Mouse (Mus musculus): ENCODE data around the gene Zfp423. TPM values are rescaled to one million over a fixed set of nuclear protein-coding genes. Genes with fewer than 3 reads are reported as not detected.

The Zfp423 gene
- polyA plus RNA-seq, 1 experiment from 2014 or later, result 18.5 TPM

DNA sequence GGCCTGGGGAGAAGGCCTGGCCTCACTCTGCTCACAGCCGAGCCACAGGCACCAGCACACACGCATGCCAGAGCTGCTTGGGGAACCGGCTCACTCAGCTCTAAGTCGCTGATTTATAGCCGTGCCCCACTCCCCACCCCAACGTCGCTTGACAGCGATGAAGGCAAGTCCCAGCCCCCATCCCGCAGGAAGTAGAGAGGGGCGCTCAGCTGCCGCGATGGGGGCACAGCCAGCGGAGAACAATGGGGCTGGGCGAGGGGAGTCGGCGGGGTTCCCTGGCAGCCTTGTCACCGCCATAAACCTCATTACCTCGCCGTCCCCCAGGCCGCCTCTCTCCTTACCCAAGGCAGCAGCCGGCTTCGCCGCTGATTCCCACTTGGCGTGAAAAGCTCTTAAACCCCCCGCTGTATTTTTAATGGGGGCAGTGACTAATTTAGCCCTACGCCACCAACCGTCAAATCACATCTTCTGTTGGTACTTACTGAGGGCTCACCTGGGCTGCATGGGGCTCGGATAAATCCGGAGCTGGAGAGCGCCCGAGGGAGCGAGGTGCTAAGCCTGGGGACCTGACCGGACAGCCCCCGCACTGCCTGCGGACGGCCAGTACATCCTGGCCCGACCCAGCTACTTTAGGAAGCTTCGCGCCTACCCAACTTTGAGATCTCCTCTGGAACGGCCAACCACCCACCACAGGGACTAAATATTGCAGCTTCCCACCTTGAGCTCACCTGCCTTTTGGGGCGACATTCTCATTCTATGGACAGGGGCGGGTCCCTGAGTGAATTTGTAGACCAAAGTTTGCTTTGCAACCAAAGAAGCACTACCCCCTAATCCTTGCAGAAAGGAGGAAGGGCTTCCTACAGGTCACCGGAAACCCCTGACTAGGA is 299.1 kb downstream of the Zfp423 start:
- H3K4me2 ChIP-seq, result peak overlapping the region; percentile 57
- ATAC-seq (ENCODE audit: low FRiP score), result peak; percentile 25; the same call in 1 of the 2 replicates
- H3K9me3 ChIP-seq (replicated peaks), result no peaks in the 10 kb centered on the region
- H3K27me3 ChIP-seq (replicated peaks), result no peaks in the 10 kb centered on the region; the same call in 1 of the 2 replicates
- 0 out of 2 replicates have a peak overlapping the region, but pooled peaks have one; percentile 20 for H3K9ac ChIP-seq (replicated peaks)
- peaks cover 58% of the 10 kb centered on the region for H3K4me1 ChIP-seq
- H3K36me3 ChIP-seq, result no peaks in the 10 kb centered on the region
- 4% methylated on average over 43 of the region's 43 CpGs for WGBS
- H3K27ac ChIP-seq (replicated peaks), result peak overlapping the region; percentile 51
- H3K4me3 ChIP-seq (replicated peaks), result peak overlapping the region; percentile 22

GRCm38 (mm10) chr8:87657488-87657887 is 301.9 kb downstream of the Zfp423 start:
- no peak overlapping the region for H3K9ac ChIP-seq (replicated peaks)
- H3K4me1 ChIP-seq, result peaks cover 42% of the 10 kb centered on the region
- H3K27me3 ChIP-seq (replicated peaks), result no peaks in the 10 kb centered on the region; the same call in 1 of the 2 replicates
- no peaks in the 10 kb centered on the region for H3K9me3 ChIP-seq (replicated peaks)
- H3K27ac ChIP-seq (replicated peaks), result no peak overlapping the region
- WGBS, result 85% methylated on average over 4 of the region's 4 CpGs
- H3K4me2 ChIP-seq, result no peak overlapping the region
- H3K4me3 ChIP-seq (replicated peaks), result no peak overlapping the region
- H3K36me3 ChIP-seq, result no peaks in the 10 kb centered on the region
- no peak for ATAC-seq (ENCODE audit: low FRiP score)

- Histone ChIP-seq H3K4me3 (replicated peaks) (peak overlapping the region; percentile 43), H3K27me3 (replicated peaks) (no peaks in the 10 kb centered on the region; the same call in 1 of the 2 replicates), H3K27ac (replicated peaks) (no peak overlapping the region), H3K4me2 (peak overlapping the region; percentile 70), H3K9me3 (replicated peaks) (no peaks in the 10 kb centered on the region), H3K36me3 (no peaks in the 10 kb centered on the region), H3K4me1 (peaks cover 37% of the 10 kb centered on the region), H3K9ac (replicated peaks) (peak overlapping the region; percentile 11)
- WGBS, result 3% methylated on average over 35 of the region's 35 CpGs
- ATAC-seq (ENCODE audit: low FRiP score), result peak; percentile 77
These were observed 302.7 kb downstream of the Zfp423 start for GRCm38 (mm10) chr8:87656484-87657230.

- Histone ChIP-seq H3K9ac (replicated peaks) (no peak overlapping the region), H3K4me2 (peak overlapping the region; percentile 70)
- no peak for ATAC-seq (ENCODE audit: low FRiP score)
These were observed 303.4 kb downstream of the Zfp423 start for GRCm38 (mm10) chr8:87655946-87656345.

DNA sequence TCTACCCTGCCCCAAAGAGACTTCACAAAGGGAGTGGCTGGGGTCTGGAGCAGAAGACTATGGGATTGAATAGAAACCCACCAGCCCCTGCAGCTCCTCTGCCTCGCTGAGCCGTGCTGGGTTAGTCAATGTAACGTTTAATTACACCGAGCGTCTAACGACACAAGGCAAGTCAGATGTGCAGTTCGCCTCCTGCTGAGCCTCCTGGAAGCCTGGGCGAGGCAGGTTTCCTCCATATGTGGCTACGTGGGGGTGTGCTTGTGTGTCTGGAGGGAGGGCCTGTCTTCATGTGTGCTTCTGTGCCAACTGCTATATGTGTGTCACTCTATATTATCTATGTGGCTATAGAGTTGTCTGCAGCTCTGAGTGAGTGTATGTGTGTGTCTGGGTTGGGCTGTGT is 311.6 kb downstream of the Zfp423 start:
- Histone ChIP-seq H3K4me1 (peaks cover 20% of the 10 kb centered on the region), H3K4me2 (no peak overlapping the region), H3K27ac (replicated peaks) (no peak overlapping the region), H3K9ac (replicated peaks) (no peak overlapping the region), H3K4me3 (replicated peaks) (no peak overlapping the region), H3K27me3 (replicated peaks) (0 out of 2 replicates have a peak, but pooled peaks cover 3% of the 10 kb centered on the region), H3K9me3 (replicated peaks) (no peaks in the 10 kb centered on the region), H3K36me3 (no peaks in the 10 kb centered on the region)
- no peak for ATAC-seq (ENCODE audit: low FRiP score)
- WGBS, result 36% methylated on average over 9 of the region's 9 CpGs

More at GRCm38 (mm10) chr8:87655946-87656345, 303.4 kb downstream of the Zfp423 start:
- H3K9me3 ChIP-seq (replicated peaks), result no peaks in the 10 kb centered on the region
- H3K27ac ChIP-seq (replicated peaks), result no peak overlapping the region
- H3K27me3 ChIP-seq (replicated peaks), result no peaks in the 10 kb centered on the region; the same call in 1 of the 2 replicates
- peaks cover 30% of the 10 kb centered on the region for H3K4me1 ChIP-seq
- H3K36me3 ChIP-seq, result no peaks in the 10 kb centered on the region
- no peak overlapping the region for H3K4me3 ChIP-seq (replicated peaks)
- 84% methylated on average over 9 of the region's 9 CpGs for WGBS

GRCm38 (mm10) chr8:87645829-87646483 is 313.4 kb downstream of the Zfp423 start:
- no peaks in the 10 kb centered on the region for H3K9me3 ChIP-seq (replicated peaks)
- H3K27ac ChIP-seq (replicated peaks), result peak overlapping the region; percentile 60
- no peak overlapping the region for H3K4me3 ChIP-seq (replicated peaks)
- peaks cover 20% of the 10 kb centered on the region for H3K4me1 ChIP-seq
- peak; percentile 37; the same call in 1 of the 2 replicates for ATAC-seq (ENCODE audit: low FRiP score)
- no peak overlapping the region for H3K4me2 ChIP-seq
- no peaks in the 10 kb centered on the region for H3K36me3 ChIP-seq
- 59% methylated on average over 5 of the region's 5 CpGs for WGBS
- H3K27me3 ChIP-seq (replicated peaks), result 0 out of 2 replicates have a peak, but pooled peaks cover 3% of the 10 kb centered on the region
- H3K9ac ChIP-seq (replicated peaks), result no peak overlapping the region

- Histone ChIP-seq H3K9me3 (replicated peaks) (no peaks in the 10 kb centered on the region), H3K4me1 (peaks cover 20% of the 10 kb centered on the region), H3K27me3 (replicated peaks) (0 out of 2 replicates have a peak, but pooled peaks cover 3% of the 10 kb centered on the region), H3K4me2 (no peak overlapping the region), H3K27ac (replicated peaks) (peak overlapping the region; percentile 60), H3K36me3 (no peaks in the 10 kb centered on the region), H3K9ac (replicated peaks) (no peak overlapping the region), H3K4me3 (replicated peaks) (no peak overlapping the region)
- WGBS, result 15% methylated on average over 6 of the region's 6 CpGs
- ATAC-seq (ENCODE audit: low FRiP score), result peak; percentile 84
These were observed 314.0 kb downstream of the Zfp423 start for GRCm38 (mm10) chr8:87645371-87645770.

DNA sequence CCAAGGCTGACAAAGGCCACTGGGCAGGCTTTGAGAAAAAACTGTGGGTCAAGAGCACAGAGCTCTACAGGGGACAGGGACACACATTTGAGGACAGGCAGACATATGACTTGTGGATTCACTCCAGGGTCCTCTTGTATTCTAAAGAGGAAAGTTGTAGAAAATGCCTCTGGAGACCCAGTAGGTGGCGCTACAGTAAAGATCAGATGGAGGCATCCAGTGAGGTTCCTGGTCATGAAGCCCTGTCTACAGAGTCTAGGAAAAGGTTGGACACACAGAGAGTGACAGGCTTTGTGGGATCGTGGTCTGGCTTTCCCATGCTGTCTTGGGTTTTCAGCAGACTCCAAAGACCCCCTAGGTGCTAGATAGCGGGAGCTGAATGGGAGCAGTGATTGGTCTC is 318.5 kb downstream of the Zfp423 start:
- Histone ChIP-seq H3K27ac (replicated peaks) (no peak overlapping the region), H3K4me1 (peaks cover 15% of the 10 kb centered on the region), H3K4me3 (replicated peaks) (no peak overlapping the region), H3K27me3 (replicated peaks) (0 out of 2 replicates have a peak, but pooled peaks cover 3% of the 10 kb centered on the region), H3K9me3 (replicated peaks) (no peaks in the 10 kb centered on the region), H3K36me3 (no peaks in the 10 kb centered on the region), H3K9ac (replicated peaks) (no peak overlapping the region), H3K4me2 (no peak overlapping the region)
- ATAC-seq (ENCODE audit: low FRiP score), result no peak
- 38% methylated on average over 3 of the region's 3 CpGs for WGBS

DNA sequence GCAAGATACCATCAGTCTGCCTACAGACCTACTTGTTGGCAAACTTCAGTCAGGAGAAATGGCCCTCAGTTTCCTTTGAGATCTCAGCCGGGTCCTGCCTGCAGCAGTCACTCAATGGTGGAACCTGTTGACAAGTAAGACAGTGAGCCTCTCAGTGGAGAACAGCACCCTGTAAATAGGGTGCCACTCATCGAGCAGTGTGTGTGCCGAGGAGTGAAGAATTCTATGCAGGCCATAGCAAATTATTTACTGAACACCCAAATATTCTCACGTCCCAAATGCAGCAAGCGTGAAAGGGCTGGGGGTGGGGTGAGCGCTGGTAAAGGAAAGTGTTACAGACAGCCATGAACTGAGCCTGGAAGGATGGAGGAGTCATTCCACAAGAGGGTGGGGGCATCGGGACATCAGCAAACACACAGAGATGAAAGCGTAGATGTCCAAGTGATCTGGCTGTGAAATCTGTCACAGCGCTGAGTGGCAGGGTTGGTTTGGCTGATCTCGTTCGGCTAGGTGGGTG is 323.1 kb downstream of the Zfp423 start:
- no peaks in the 10 kb centered on the region for H3K36me3 ChIP-seq
- no peaks in the 10 kb centered on the region for H3K9me3 ChIP-seq (replicated peaks)
- WGBS, result 87% methylated on average over 11 of the region's 11 CpGs
- no peak for ATAC-seq (ENCODE audit: low FRiP score)
- H3K4me1 ChIP-seq, result no peaks in the 10 kb centered on the region
- H3K27ac ChIP-seq (replicated peaks), result no peak overlapping the region
- no peaks in the 10 kb centered on the region for H3K27me3 ChIP-seq (replicated peaks)
- no peak overlapping the region for H3K4me3 ChIP-seq (replicated peaks)
- H3K4me2 ChIP-seq, result no peak overlapping the region
- H3K9ac ChIP-seq (replicated peaks), result no peak overlapping the region

- no peak overlapping the region for H3K27ac ChIP-seq (replicated peaks)
- no peaks in the 10 kb centered on the region for H3K4me1 ChIP-seq
- ATAC-seq (ENCODE audit: low FRiP score), result no peak
- H3K4me2 ChIP-seq, result no peak overlapping the region
- 90% methylated on average over 7 of the region's 7 CpGs for WGBS
- H3K4me3 ChIP-seq (replicated peaks), result no peak overlapping the region
- H3K36me3 ChIP-seq, result no peaks in the 10 kb centered on the region
- no peaks in the 10 kb centered on the region for H3K27me3 ChIP-seq (replicated peaks)
- no peaks in the 10 kb centered on the region for H3K9me3 ChIP-seq (replicated peaks)
- H3K9ac ChIP-seq (replicated peaks), result no peak overlapping the region
These were observed 327.6 kb downstream of the Zfp423 start for GRCm38 (mm10) chr8:87631776-87632175.

- H3K27me3 ChIP-seq (replicated peaks), result no peaks in the 10 kb centered on the region
- H3K4me2 ChIP-seq, result no peak overlapping the region
- WGBS, result 33% methylated on average over 6 of the region's 6 CpGs
- H3K4me1 ChIP-seq, result no peaks in the 10 kb centered on the region
- no peak for ATAC-seq (ENCODE audit: low FRiP score)
- no peak overlapping the region for H3K4me3 ChIP-seq (replicated peaks)
- no peaks in the 10 kb centered on the region for H3K36me3 ChIP-seq
- no peak overlapping the region for H3K9ac ChIP-seq (replicated peaks)
- H3K27ac ChIP-seq (replicated peaks), result no peak overlapping the region
- H3K9me3 ChIP-seq (replicated peaks), result no peaks in the 10 kb centered on the region
These were observed 329.7 kb downstream of the Zfp423 start for GRCm38 (mm10) chr8:87629656-87630055.

Measured in neural tube, embryonic 15.5 days (tissue).